Mouse (Mus musculus): Measurements from ENCODE around the gene Polr2b.

DNA sequence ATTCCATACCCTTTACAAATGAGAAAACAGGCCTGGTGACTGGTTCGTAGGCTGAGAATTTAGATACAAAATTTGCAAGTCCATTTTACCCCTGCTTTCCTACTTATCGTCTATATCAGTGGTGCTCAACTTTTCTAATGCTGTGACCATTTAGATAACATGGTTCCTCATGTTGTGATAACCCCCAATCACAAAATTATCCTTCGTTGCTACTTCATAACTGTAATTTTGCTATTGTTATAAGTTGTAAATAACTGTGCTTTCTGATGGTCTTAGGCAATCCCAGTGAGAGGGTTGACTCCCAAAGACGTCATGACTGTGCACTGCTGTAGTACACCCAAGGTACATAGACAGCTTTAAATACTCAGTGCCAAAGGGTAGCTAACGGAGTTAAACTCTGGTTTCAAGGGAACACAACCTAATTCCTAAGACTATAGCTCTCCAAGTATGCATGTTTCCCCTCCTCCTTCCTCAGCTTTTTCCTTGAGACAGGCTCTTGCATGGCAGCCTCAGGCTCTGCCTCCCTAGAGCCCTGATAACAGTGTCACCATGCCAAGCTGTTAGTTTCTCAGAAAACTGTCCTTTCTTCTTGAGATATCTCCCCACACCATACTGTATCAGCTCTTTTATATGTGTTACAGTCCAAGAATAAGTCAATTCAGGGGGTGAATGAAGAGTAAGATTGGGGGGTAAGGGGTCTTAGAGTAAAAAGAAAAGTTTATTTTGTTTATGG lies 2.0 kb upstream of the Polr2b start:
- TF ChIP-seq CTCF (IDR thresholded peaks at IDR 0.05; ENCODE audit: low read depth) (no peak), EP300 (IDR thresholded peaks at IDR 0.05; ENCODE audit: low read depth) (no peak)

Measured in heart, postnatal 0 days (tissue).